Mouse (Mus musculus) hindbrain, embryonic 16.5 days (tissue): Measurements from ENCODE around the gene Gm5426. TPM values are rescaled to one million over a fixed set of nuclear protein-coding genes. Genes with fewer than 3 reads are reported as not detected.

Experiments used
- ATAC-seq: fragments of 200-750 bp; cut with Nextera tagmentation; 2 replicates; pipeline ENCODE4 v1.8.0; 2017; ENCODE audit warnings: moderate TSS enrichment, moderate library complexity
- H3K27ac ChIP-seq: fragments of 300-500 bp; sonication (generic); 2 replicates; pipeline ENCODE4 v1.5.1; 2014; ENCODE audit warnings: low read depth, mild to moderate bottlenecking, control low read depth, low read length, moderate library complexity
- H3K27me3 ChIP-seq: fragments of 300-500 bp; sonication (generic); replicated peaks from 2 replicates; pipeline ENCODE4 v1.6.1; 2014; ENCODE audit warnings: low read length; ENCODE audit not compliant: control insufficient read depth, insufficient read depth
- H3K36me3 ChIP-seq: fragments of 300-500 bp; sonication (generic); 2 replicates; pipeline ENCODE4 v1.6.1; 2014; ENCODE audit warnings: mild to moderate bottlenecking, low read length, moderate library complexity, mixed read lengths; ENCODE audit not compliant: control insufficient read depth, insufficient read depth
- H3K4me1 ChIP-seq: fragments of 300-500 bp; sonication (generic); 2 replicates; pipeline ENCODE4 v1.6.1; 2014; ENCODE audit warnings: low read depth, low read length; ENCODE audit not compliant: control insufficient read depth, insufficient read depth
- H3K4me2 ChIP-seq: fragments of 300-500 bp; sonication (generic); 2 replicates; pipeline ENCODE4 v1.6.1; 2014; ENCODE audit warnings: mild to moderate bottlenecking, low read length, control low read depth, moderate library complexity
- H3K4me3 ChIP-seq: fragments of 300-500 bp; sonication (generic); 2 replicates; pipeline ENCODE4 v1.5.1; 2014; ENCODE audit warnings: mild to moderate bottlenecking, low read length, control low read depth, moderate library complexity
- H3K9ac ChIP-seq: fragments of 300-500 bp; sonication (generic); 2 replicates; pipeline ENCODE4 v1.6.1; 2014; ENCODE audit warnings: low read depth, mild to moderate bottlenecking, control low read depth, low read length, moderate library complexity
- H3K9me3 ChIP-seq: fragments of 300-500 bp; sonication (generic); 2 replicates; pipeline ENCODE4 v1.6.1; 2014; ENCODE audit warnings: mild to moderate bottlenecking, low read length, moderate library complexity; ENCODE audit not compliant: control insufficient read depth
- WGBS: fragments of 180-500 bp; shearing (Covaris S2); extraction: QIAGEN DNeasy Blood & Tissue Kit; methylation state at CpG from one replicate; pipeline ENCODE4 v1.1.7; 2014; 5-methylcytosine and 5-hydroxymethylcytosine counted together
- microRNA-seq: library from miRNA; unstranded; fragments of <30 nt; microRNA quantifications from one replicate; pipeline ENCODE4, GENCODE M21; 2017
- polyA plus RNA-seq: library from polyadenylated mRNA; unstranded; fragments of >200 nt; fragmentation: Nextera tagmentation; extraction: Ambion mirVana; gene quantifications from 2 replicates; pipeline ENCODE4 v1.2.1, GENCODE M21; 2015

Gm5426 gene
- polyA plus RNA-seq, 1 experiment from 2014 or later: not detected

GRCm38 (mm10) chr10:96180554-96181397, 44.4 kb downstream of the Gm5426 start:
- no peak for ATAC-seq
- H3K27ac ChIP-seq: no peak overlapping the region
- no peak overlapping the region for H3K4me2 ChIP-seq
- H3K27me3 ChIP-seq: no peaks in the 10 kb centered on the region
- WGBS: 89% methylated on average over 12 of the region's 12 CpGs
- no peaks in the 10 kb centered on the region for H3K36me3 ChIP-seq
- H3K4me1 ChIP-seq: no peaks in the 10 kb centered on the region
- no peak overlapping the region for H3K4me3 ChIP-seq
- H3K9me3 ChIP-seq: 0 out of 2 replicates have a peak, but pooled peaks cover 2% of the 10 kb centered on the region
- H3K9ac ChIP-seq: no peak overlapping the region

- 85% methylated on average over 5 of the region's 5 CpGs for WGBS
- ATAC-seq: no peak
- no peak overlapping the region for H3K4me2 ChIP-seq
Measured at GRCm38 (mm10) chr10:96181398-96181790, 45.0 kb downstream of the Gm5426 start.

DNA sequence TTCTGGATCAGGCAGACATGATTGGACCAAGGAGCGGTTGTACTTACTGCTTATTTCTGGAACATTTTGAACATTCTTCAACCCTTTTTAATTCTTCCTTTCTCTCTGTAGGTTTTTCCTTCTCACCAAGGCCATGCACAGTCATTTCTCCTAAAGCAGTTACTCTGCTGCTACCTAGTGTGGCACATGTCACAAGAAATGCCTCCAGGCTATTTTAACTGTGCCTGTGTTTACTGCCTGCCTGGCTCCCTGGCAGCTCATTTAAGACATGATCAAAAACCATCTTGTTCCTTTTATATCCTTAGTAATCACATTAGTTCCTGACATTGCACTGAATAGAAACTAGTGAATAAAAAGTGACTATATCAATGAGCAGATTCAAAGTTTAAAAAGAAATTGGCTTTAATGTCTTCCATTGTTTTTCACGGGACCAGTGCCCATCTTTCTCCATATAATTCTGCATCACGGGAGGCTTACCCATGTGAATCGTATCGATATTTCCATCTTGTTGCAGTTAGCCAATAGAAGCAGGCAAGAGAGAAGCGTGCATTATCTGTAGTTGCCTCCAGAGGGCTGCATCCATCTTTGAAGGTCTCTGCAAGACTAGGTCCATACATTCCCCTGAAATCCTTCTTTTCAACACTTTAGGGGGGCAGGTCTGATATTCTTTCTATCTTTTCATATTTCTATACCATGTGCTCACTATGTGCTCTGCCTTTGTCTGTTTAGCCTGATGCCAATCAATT, 45.7 kb downstream of the Gm5426 start:
- no peak for ATAC-seq
- Histone ChIP-seq H3K4me2 (no peak overlapping the region), H3K36me3 (no peaks in the 10 kb centered on the region), H3K9ac (no peak overlapping the region), H3K27me3 (no peaks in the 10 kb centered on the region), H3K9me3 (0 out of 2 replicates have a peak, but pooled peaks cover 2% of the 10 kb centered on the region), H3K27ac (no peak overlapping the region), H3K4me3 (no peak overlapping the region), H3K4me1 (no peaks in the 10 kb centered on the region)
- 59% methylated on average over 6 of the region's 6 CpGs for WGBS

More at GRCm38 (mm10) chr10:96181398-96181790, 45.0 kb downstream of the Gm5426 start:
- H3K9ac ChIP-seq: no peak overlapping the region
- H3K36me3 ChIP-seq: no peaks in the 10 kb centered on the region
- no peaks in the 10 kb centered on the region for H3K4me1 ChIP-seq
- H3K9me3 ChIP-seq: 0 out of 2 replicates have a peak, but pooled peaks cover 2% of the 10 kb centered on the region
- no peaks in the 10 kb centered on the region for H3K27me3 ChIP-seq
- H3K27ac ChIP-seq: no peak overlapping the region
- no peak overlapping the region for H3K4me3 ChIP-seq

- Histone ChIP-seq H3K27me3 (no peaks in the 10 kb centered on the region), H3K4me2 (no peak overlapping the region), H3K4me3 (no peak overlapping the region), H3K27ac (no peak overlapping the region), H3K36me3 (no peaks in the 10 kb centered on the region), H3K9ac (no peak overlapping the region), H3K4me1 (no peaks in the 10 kb centered on the region), H3K9me3 (0 out of 2 replicates have a peak, but pooled peaks cover 2% of the 10 kb centered on the region)
- no peak for ATAC-seq
- 68% methylated on average over 2 of the region's 2 CpGs for WGBS
Measured at GRCm38 (mm10) chr10:96185026-96185425, 48.6 kb downstream of the Gm5426 start.

DNA sequence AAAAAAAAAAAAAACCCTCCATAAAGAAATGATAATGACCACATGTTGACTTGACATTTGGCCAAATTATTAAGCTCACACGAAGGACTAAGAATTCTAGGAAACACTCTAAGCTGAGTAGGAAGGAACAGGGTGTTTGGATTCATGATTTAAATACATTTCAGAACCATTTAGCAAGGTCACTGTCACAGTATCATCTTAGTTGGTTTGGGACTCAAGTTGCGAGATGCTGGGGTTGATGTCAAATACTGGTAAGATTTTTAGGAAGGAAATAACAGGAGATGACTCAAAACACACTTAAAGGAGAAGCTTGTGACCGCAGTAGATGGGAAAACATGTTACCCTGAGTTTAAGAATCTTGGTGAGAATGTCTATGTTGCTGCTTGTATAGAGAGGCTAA, 49.2 kb downstream of the Gm5426 start:
- Histone ChIP-seq H3K36me3 (no peaks in the 10 kb centered on the region), H3K4me3 (no peak overlapping the region), H3K27me3 (no peaks in the 10 kb centered on the region), H3K9me3 (0 out of 2 replicates have a peak, but pooled peaks cover 2% of the 10 kb centered on the region), H3K4me1 (no peaks in the 10 kb centered on the region; the same call in 1 of the 2 replicates), H3K9ac (no peak overlapping the region), H3K4me2 (no peak overlapping the region), H3K27ac (no peak overlapping the region)
- 80% methylated on average over 3 of the region's 3 CpGs for WGBS
- ATAC-seq: no peak

Small RNA genes lying within 50 kb of the gene (microRNA-seq; reads per million reads assigned to microRNA genes)
- not detected for gene Gm22913

Other genes with a start within 250 kb of the Gm5426 start
- 21.6 and 23.2 TPM in 2 replicates for gene Eea1, start 196.0 kb upstream of the Gm5426 start, polyA plus RNA-seq